Mouse (Mus musculus): ENCODE results near the gene Ctsf. TPM values are rescaled to one million over a fixed set of nuclear protein-coding genes. Genes with fewer than 3 reads are reported as not detected.

Gene Ctsf
- polyA plus RNA-seq, 1 experiment from 2014 or later, result 58.1 TPM

DNA sequence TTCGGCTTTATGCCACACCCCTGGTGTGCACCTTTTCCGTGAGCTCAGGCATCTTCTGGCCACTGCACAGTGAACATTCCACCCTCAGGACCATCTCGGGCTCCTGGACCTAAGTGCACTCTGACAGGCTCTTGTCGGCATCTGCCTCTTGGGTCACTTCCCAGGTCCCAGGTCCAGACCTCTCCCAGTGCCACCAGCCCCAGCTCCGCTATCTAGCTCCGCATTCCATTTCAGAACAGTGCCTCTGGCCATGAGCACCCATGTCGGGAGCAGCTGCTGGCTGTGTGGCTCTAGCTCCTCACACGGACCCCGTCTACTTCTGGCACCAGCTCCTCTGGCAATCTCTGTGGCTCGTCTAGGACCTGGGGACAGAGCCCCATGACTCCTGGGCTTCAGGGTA, 34.9 kb downstream of the Ctsf start:
- ATAC-seq (replicated peaks; ENCODE audit: low FRiP score), result no peak
- no peak overlapping the region for H3K9ac ChIP-seq
- no peak overlapping the region for H3K4me3 ChIP-seq (replicated peaks)
- no peaks in the 10 kb centered on the region for H3K9me3 ChIP-seq (replicated peaks)
- 85% methylated on average over 10 of the region's 10 CpGs for WGBS
- peaks cover 16% of the 10 kb centered on the region; the same call in 1 of the 2 replicates for H3K36me3 ChIP-seq
- H3K4me2 ChIP-seq, result no peak overlapping the region
- no peak overlapping the region for H3K27ac ChIP-seq
- no peaks in the 10 kb centered on the region for H3K27me3 ChIP-seq
- H3K4me1 ChIP-seq, result no peaks in the 10 kb centered on the region

DNA sequence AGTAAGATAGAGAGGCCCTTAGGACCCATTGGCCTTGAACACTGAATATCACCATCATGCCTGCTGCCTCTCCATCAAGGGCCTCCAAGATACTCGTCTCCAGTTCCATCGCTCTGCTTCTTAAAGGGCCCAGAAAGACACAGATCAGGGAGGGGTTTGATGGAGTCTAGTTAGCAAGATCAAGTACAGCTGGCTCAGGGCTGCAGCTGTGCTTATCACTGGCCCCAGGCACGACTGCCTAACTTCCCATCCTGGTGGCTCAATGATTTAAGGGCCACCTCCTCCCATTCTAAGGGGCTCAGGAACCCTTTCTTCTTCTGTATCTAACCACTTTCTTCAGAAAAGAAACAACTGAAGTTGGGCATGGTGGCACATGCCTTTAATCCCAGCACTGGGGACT, 36.9 kb downstream of the Ctsf start:
- H3K9me3 ChIP-seq (replicated peaks), result no peaks in the 10 kb centered on the region
- no peak overlapping the region for H3K9ac ChIP-seq
- 82% methylated on average over 3 of the region's 3 CpGs for WGBS
- H3K36me3 ChIP-seq, result peaks cover 16% of the 10 kb centered on the region; the same call in 1 of the 2 replicates
- ATAC-seq (replicated peaks; ENCODE audit: low FRiP score), result no peak
- no peak overlapping the region for H3K27ac ChIP-seq
- peaks cover 4% of the 10 kb centered on the region; the same call in 1 of the 2 replicates for H3K4me1 ChIP-seq
- no peaks in the 10 kb centered on the region for H3K27me3 ChIP-seq
- H3K4me3 ChIP-seq (replicated peaks), result no peak overlapping the region
- no peak overlapping the region for H3K4me2 ChIP-seq

DNA sequence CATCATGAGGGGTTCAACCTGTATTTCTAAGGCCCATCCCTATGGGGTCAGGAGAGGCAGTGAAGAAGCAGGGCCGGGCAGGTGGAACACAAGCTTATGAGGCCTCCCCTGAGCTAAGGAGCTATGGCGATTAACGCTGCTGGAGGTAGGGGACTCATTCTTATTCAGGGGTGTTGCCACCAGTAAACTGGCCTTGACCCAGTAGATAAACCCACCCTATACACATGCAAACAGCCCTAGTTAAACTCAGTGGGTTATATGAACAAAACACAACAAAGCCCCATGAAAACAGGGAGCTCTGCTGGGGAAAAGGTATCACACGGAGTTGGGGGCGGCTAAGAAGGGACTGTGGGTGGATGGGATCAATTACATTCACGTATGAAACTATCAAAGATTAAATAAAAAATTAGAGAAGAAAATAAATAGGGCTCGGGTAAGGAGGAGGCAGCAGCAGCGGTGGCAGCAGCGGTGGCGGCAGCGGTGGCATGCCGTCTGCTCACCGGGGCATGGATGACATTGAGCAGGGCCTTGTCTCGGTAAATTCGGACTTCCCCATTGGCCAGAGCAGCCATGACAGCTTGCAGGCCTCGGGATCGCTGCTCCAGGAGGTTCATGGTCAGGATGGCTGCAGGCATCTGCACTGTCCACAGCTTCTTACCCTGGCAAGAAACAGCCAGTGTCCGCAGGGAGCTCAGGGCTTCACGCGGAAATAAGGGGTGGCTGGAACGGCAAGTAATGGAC, 42.0 kb downstream of the Ctsf start:
- peak overlapping the region; percentile 41; the same call in 1 of the 2 replicates for H3K27ac ChIP-seq
- no peak overlapping the region for H3K4me3 ChIP-seq (replicated peaks)
- no peaks in the 10 kb centered on the region for H3K27me3 ChIP-seq
- peak overlapping the region; percentile 48 for H3K4me2 ChIP-seq
- H3K36me3 ChIP-seq, result 0 out of 2 replicates have a peak, but pooled peaks cover 9% of the 10 kb centered on the region
- no peaks in the 10 kb centered on the region for H3K9me3 ChIP-seq (replicated peaks)
- ATAC-seq (replicated peaks; ENCODE audit: low FRiP score), result peak; percentile 40; the same call in 1 of the 2 replicates
- peaks cover 19% of the 10 kb centered on the region for H3K4me1 ChIP-seq
- no peak overlapping the region for H3K9ac ChIP-seq
- WGBS, result 36% methylated on average over 21 of the region's 21 CpGs

DNA sequence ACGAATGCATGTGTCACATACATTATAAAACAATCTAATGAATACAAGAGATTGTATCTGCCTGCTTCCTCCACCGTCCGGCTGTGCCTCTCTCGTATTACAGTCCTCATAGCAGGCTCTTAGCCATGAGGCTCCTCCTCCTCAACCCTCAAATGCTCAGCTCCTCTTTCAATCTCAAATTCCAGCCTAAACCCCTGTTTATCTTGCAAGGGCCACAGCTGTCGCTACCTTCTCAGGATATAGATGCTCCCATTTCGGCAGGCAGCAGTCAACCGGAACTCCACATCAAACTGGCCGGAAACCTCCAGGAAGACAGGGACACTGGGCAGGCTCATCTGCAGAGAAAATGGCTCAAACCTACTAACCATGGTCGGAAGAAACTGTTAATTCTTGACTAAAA, 44.0 kb downstream of the Ctsf start:
- 0 out of 2 replicates have a peak, but pooled peaks have one; percentile 49 for ATAC-seq (replicated peaks; ENCODE audit: low FRiP score)
- Histone ChIP-seq H3K9ac (no peak overlapping the region), H3K27me3 (no peaks in the 10 kb centered on the region), H3K4me1 (peaks cover 19% of the 10 kb centered on the region), H3K27ac (peak overlapping the region; percentile 41; the same call in 1 of the 2 replicates), H3K9me3 (replicated peaks) (no peaks in the 10 kb centered on the region), H3K4me3 (replicated peaks) (no peak overlapping the region), H3K36me3 (peaks cover 23% of the 10 kb centered on the region; the same call in 1 of the 2 replicates), H3K4me2 (no peak overlapping the region)
- WGBS, result 31% methylated on average over 9 of the region's 9 CpGs

DNA sequence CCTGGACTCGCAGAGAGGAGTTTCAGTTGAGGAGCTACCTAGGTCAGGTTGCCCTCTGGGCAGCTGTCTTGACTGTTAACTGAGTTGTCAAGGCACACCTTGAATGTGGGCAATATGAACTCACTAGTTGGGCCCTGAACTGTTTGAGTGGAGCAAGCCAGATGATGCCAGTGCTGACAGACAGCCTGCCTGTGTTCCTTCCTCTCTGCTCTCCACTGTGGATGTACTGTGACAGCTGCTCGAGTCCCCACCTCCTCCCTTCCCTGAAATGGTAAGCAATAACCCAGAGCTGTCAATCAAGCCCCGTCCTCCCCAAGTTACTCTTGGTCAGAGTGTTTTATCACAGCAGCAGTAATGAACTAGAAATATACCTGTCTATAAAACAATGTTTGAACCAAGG, 45.0 kb downstream of the Ctsf start:
- Histone ChIP-seq H3K4me2 (no peak overlapping the region), H3K4me1 (peaks cover 19% of the 10 kb centered on the region), H3K36me3 (peaks cover 23% of the 10 kb centered on the region; the same call in 1 of the 2 replicates), H3K4me3 (replicated peaks) (no peak overlapping the region), H3K27ac (no peak overlapping the region), H3K27me3 (no peaks in the 10 kb centered on the region), H3K9ac (no peak overlapping the region), H3K9me3 (replicated peaks) (no peaks in the 10 kb centered on the region)
- 71% methylated on average over 3 of the region's 3 CpGs for whole genome bisulfite sequencing
- no peak for ATAC-seq (replicated peaks; ENCODE audit: low FRiP score)

DNA sequence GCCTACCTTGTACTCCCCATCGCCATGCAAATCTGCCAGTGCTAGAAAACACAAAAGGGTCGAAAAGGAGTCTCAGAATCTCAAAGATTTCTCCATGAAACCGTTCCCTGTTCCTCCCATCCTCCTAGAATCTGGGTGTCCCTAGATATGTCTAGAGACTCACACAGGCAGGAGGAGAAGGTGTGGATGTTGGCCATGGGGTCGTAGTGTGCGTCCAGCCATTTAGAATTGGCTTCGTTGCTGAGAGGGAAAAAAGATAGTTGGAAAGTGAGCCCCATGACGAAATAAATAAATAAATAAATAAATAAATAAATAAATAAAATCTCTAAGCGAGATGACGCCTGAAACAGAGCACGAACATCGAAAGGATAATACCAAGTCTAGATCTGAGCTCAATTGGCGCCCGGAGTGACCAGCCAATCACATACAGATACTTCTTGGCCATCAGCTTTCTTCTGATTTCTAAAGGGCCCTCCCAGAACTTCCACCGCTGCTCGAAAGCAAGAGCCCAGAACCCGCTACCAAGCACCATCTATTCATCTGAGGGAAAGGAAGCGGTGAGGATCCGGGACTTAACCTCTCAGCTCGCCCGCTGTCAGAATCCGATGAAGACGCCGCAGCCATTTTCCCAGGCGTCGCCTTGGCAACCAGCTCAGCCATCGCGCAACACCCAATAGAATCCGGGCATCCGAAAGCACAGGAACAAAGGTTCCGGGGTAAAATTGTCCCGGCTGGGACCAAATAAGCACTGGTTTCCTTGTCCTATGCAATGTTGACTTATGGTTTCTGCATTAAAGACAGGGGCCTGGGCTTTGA, 51.3 kb downstream of the Ctsf start, which contains the start of gene Bbs1:
TSS of gene Bbs1 (minus strand) at position 650 of the 816 bp plus-strand sequence.
- Histone ChIP-seq H3K9ac (peak within 1 kb of the TSS; percentile 61), H3K9me3 (replicated peaks) (no peaks in the 10 kb centered on the region), H3K36me3 (peaks cover 58% of the 10 kb centered on the region), H3K4me2 (peak within 1 kb of the TSS; percentile 68), H3K27me3 (no peaks in the 10 kb centered on the region), H3K4me3 (replicated peaks) (peak within 1 kb of the TSS; percentile 83), H3K27ac (0 out of 2 replicates have a peak within 1 kb of the TSS, but pooled peaks have one; percentile 54), H3K4me1 (peaks cover 9% of the 10 kb centered on the region; the same call in 1 of the 2 replicates)
- peak; percentile 57; the same call in 1 of the 2 replicates for ATAC-seq (replicated peaks; ENCODE audit: low FRiP score)
- 7% methylated on average over 31 of the region's 31 CpGs for WGBS

DNA sequence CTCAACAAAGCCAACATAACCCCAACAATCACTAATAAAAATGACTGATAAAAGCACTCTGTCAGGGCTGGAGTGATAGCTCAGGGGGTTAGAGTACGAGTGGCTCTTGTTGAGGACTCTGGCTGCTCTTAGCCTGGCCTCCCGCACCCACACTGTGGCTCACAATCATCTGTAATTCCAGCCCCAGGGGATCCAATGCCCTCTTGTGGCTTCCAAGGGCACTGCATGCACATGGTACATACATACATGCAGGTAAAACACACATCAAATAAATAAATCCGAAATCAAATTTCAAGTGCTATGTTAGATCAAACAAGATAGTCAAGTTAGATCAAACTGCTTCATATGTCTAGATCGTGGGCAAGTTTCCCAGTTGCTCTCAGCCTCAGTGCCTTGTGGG, 53.2 kb downstream of the Ctsf start:
- H3K9me3 ChIP-seq (replicated peaks), result no peaks in the 10 kb centered on the region
- H3K36me3 ChIP-seq, result peaks cover 66% of the 10 kb centered on the region
- H3K27me3 ChIP-seq, result no peaks in the 10 kb centered on the region
- no peak for ATAC-seq (replicated peaks; ENCODE audit: low FRiP score)
- H3K4me2 ChIP-seq, result no peak overlapping the region
- no peak overlapping the region for H3K9ac ChIP-seq
- 89% methylated on average over 4 of the region's 4 CpGs for WGBS
- H3K4me3 ChIP-seq (replicated peaks), result no peak overlapping the region
- no peak overlapping the region for H3K27ac ChIP-seq
- H3K4me1 ChIP-seq, result peaks cover 9% of the 10 kb centered on the region; the same call in 1 of the 2 replicates

DNA sequence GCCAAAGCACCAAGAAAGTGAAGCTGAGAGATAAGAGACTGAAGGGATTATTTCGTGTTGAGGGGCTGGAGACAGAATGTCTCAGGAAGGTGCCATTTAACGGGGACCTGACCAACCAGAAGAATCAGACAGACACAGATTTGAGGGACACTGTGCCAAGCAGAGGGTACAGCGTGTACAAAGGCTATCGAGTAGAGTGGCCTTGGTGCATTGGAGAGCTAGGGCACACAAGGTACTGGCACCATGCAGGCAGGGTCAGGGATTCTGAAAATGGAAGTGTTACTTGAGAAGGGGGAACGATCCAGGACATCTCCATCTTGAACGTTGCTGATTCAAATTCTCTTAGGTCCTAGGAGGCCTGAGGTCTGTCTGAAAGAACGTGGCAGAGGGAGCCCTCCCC, 54.4 kb downstream of the Ctsf start:
- 93% methylated on average over 7 of the region's 7 CpGs for WGBS
- H3K36me3 ChIP-seq, result peaks cover 73% of the 10 kb centered on the region
- no peak overlapping the region for H3K4me3 ChIP-seq (replicated peaks)
- H3K9ac ChIP-seq, result no peak overlapping the region
- H3K4me2 ChIP-seq, result no peak overlapping the region
- no peak for ATAC-seq (replicated peaks; ENCODE audit: low FRiP score)
- H3K9me3 ChIP-seq (replicated peaks), result no peaks in the 10 kb centered on the region
- peaks cover 9% of the 10 kb centered on the region; the same call in 1 of the 2 replicates for H3K4me1 ChIP-seq
- H3K27me3 ChIP-seq, result no peaks in the 10 kb centered on the region
- no peak overlapping the region for H3K27ac ChIP-seq

Other genes with a start within 250 kb of the Ctsf start
- gene Lrfn4, start 239.5 kb upstream of the Ctsf start, polyA plus RNA-seq (2015; fragmentation: Nextera tagmentation; extraction: Ambion mirVana), result 6.6 and 7.7 TPM in 2 replicates
- gene Rce1, start 229.5 kb upstream of the Ctsf start, polyA plus RNA-seq (2015; fragmentation: Nextera tagmentation; extraction: Ambion mirVana), result 79.8 and 80.5 TPM in 2 replicates
- gene Gm960, start 156.5 kb upstream of the Ctsf start, polyA plus RNA-seq (2015; fragmentation: Nextera tagmentation; extraction: Ambion mirVana), result 2.0 and 3.4 TPM in 2 replicates
- 2.7 and 2.9 TPM in 2 replicates for gene Sptbn2, start 144.0 kb upstream of the Ctsf start, polyA plus RNA-seq (2015; fragmentation: Nextera tagmentation; extraction: Ambion mirVana)
- gene Rbm4b, start 98.6 kb upstream of the Ctsf start, polyA plus RNA-seq (2015; fragmentation: Nextera tagmentation; extraction: Ambion mirVana), result 75.2 and 75.5 TPM in 2 replicates
- gene Rbm4, start 61.2 kb upstream of the Ctsf start, polyA plus RNA-seq (2015; fragmentation: Nextera tagmentation; extraction: Ambion mirVana), result 66.1 and 67.6 TPM in 2 replicates
- gene Gm21992, start 43.5 kb upstream of the Ctsf start, polyA plus RNA-seq (2015; fragmentation: Nextera tagmentation; extraction: Ambion mirVana), result 38.2 and 40.3 TPM in 2 replicates
- 97.3 and 103 TPM in 2 replicates for gene Rbm14, start 43.5 kb upstream of the Ctsf start, polyA plus RNA-seq (2015; fragmentation: Nextera tagmentation; extraction: Ambion mirVana)
- gene Ccs, start 15.8 kb upstream of the Ctsf start, polyA plus RNA-seq (2015; fragmentation: Nextera tagmentation; extraction: Ambion mirVana), result 59.3 and 64.5 TPM in 2 replicates
- gene Ccdc87, start 15.8 kb upstream of the Ctsf start, polyA plus RNA-seq (2015; fragmentation: Nextera tagmentation; extraction: Ambion mirVana), result not detected in 2 replicates
- 10.6 and 12.0 TPM in 2 replicates for gene Actn3, start 22.8 kb downstream of the Ctsf start, polyA plus RNA-seq (2015; fragmentation: Nextera tagmentation; extraction: Ambion mirVana)
- gene Zdhhc24, start 23.5 kb downstream of the Ctsf start, polyA plus RNA-seq (2015; fragmentation: Nextera tagmentation; extraction: Ambion mirVana), result 10.8 and 12.0 TPM in 2 replicates
- gene Bbs1, start 51.5 kb downstream of the Ctsf start, polyA plus RNA-seq (2015; fragmentation: Nextera tagmentation; extraction: Ambion mirVana), result 5.2 and 6.7 TPM in 2 replicates
- 96.4 and 108 TPM in 2 replicates for gene Dpp3, start 73.2 kb downstream of the Ctsf start, polyA plus RNA-seq (2015; fragmentation: Nextera tagmentation; extraction: Ambion mirVana)
- gene Peli3, start 88.0 kb downstream of the Ctsf start, polyA plus RNA-seq (2015; fragmentation: Nextera tagmentation; extraction: Ambion mirVana), result 2.9 and 3.0 TPM in 2 replicates
- gene Mrpl11, start 107.0 kb downstream of the Ctsf start, polyA plus RNA-seq (2015; fragmentation: Nextera tagmentation; extraction: Ambion mirVana), result 108 and 125 TPM in 2 replicates
- 0.18 TPM in 1 of 2 replicates, not detected in the other for gene Npas4, start 135.2 kb downstream of the Ctsf start, polyA plus RNA-seq (2015; fragmentation: Nextera tagmentation; extraction: Ambion mirVana)
- gene Slc29a2, start 168.7 kb downstream of the Ctsf start, polyA plus RNA-seq (2015; fragmentation: Nextera tagmentation; extraction: Ambion mirVana), result 6.0 and 7.0 TPM in 2 replicates
- gene B4gat1, start 183.7 kb downstream of the Ctsf start, polyA plus RNA-seq (2015; fragmentation: Nextera tagmentation; extraction: Ambion mirVana), result 51.0 and 51.7 TPM in 2 replicates
- 2.1 and 2.3 TPM in 2 replicates for gene AC124502.3, start 183.8 kb downstream of the Ctsf start, polyA plus RNA-seq (2015; fragmentation: Nextera tagmentation; extraction: Ambion mirVana)
- gene Brms1, start 186.2 kb downstream of the Ctsf start, polyA plus RNA-seq (2015; fragmentation: Nextera tagmentation; extraction: Ambion mirVana), result 44.0 and 51.6 TPM in 2 replicates
- 3.0 and 4.2 TPM in 2 replicates for gene Rin1, start 195.4 kb downstream of the Ctsf start, polyA plus RNA-seq (2015; fragmentation: Nextera tagmentation; extraction: Ambion mirVana)
- 50.3 and 74.1 TPM in 2 replicates for gene Cd248, start 212.9 kb downstream of the Ctsf start, polyA plus RNA-seq (2015; fragmentation: Nextera tagmentation; extraction: Ambion mirVana)
- gene Tmem151a, start 230.4 kb downstream of the Ctsf start, polyA plus RNA-seq (2015; fragmentation: Nextera tagmentation; extraction: Ambion mirVana), result 1.3 and 1.8 TPM in 2 replicates
- gene Yif1a, start 233.4 kb downstream of the Ctsf start, polyA plus RNA-seq (2015; fragmentation: Nextera tagmentation; extraction: Ambion mirVana), result 99.8 and 101 TPM in 2 replicates
- gene Cnih2, start 243.4 kb downstream of the Ctsf start, polyA plus RNA-seq (2015; fragmentation: Nextera tagmentation; extraction: Ambion mirVana), result 13.3 and 15.1 TPM in 2 replicates